Mouse (Mus musculus) forebrain, embryonic 10.5 days (tissue): ENCODE data around the gene 4931429L15Rik. TPM values are rescaled to one million over a fixed set of nuclear protein-coding genes. Genes with fewer than 3 reads are reported as not detected.

ENCODE experiments used
- DNase-seq: peaks from one replicate; pipeline ENCODE4 v3.0.0-alpha.2; 2017; ENCODE audit warnings: low spot score; ENCODE audit errors: extremely low spot score
- H3K27ac ChIP-seq: fragments of 300-500 bp; sonication (generic); 2 replicates; pipeline ENCODE4 v1.5.1; 2016; ENCODE audit warnings: mild to moderate bottlenecking
- H3K27me3 ChIP-seq: fragments of 300-500 bp; sonication (generic); 2 replicates; pipeline ENCODE4 v1.6.1; 2016; ENCODE audit warnings: mild to moderate bottlenecking; ENCODE audit not compliant: poor library complexity, severe bottlenecking
- H3K36me3 ChIP-seq: fragments of 300-500 bp; sonication (generic); replicated peaks from 2 replicates; pipeline ENCODE4 v1.6.1; 2016; ENCODE audit warnings: mild to moderate bottlenecking, moderate library complexity
- H3K4me1 ChIP-seq: fragments of 300-500 bp; sonication (generic); 2 replicates; pipeline ENCODE4 v1.6.1; 2016
- H3K4me3 ChIP-seq: fragments of 300-500 bp; sonication (generic); 2 replicates; pipeline ENCODE4 v1.5.1; 2016; ENCODE audit warnings: mild to moderate bottlenecking, moderate library complexity
- H3K9me3 ChIP-seq: fragments of 300-500 bp; sonication (generic); 2 replicates; pipeline ENCODE4 v1.6.1; 2016; ENCODE audit warnings: mild to moderate bottlenecking, moderate library complexity
- WGBS: fragments of 180-500 bp; shearing (Covaris S2); methylation state at CpG from one replicate; pipeline ENCODE4 v1.1.7; 2016; 5-methylcytosine and 5-hydroxymethylcytosine counted together
- polyA plus RNA-seq: library from polyadenylated mRNA; unstranded; fragments of >200 nt; fragmentation: Nextera tagmentation; extraction: Ambion mirVana; gene quantifications from 2 replicates; pipeline ENCODE4 v1.2.1, GENCODE M21; 2016

4931429L15Rik gene
- polyA plus RNA-seq, 1 experiment from 2014 or later = not detected

GRCm38 (mm10) chr9:46272070-46272469 lies 47.7 kb downstream of the 4931429L15Rik start:
- no peak for DNase-seq
- H3K27ac ChIP-seq = no peak overlapping the region
- H3K4me3 ChIP-seq = peak overlapping the region; percentile 94
- H3K36me3 ChIP-seq = peaks cover 29% of the 10 kb centered on the region
- no peaks in the 10 kb centered on the region for H3K9me3 ChIP-seq
- peaks cover 31% of the 10 kb centered on the region for H3K4me1 ChIP-seq
- H3K27me3 ChIP-seq = peaks cover 39% of the 10 kb centered on the region
- 86% methylated on average over 9 of the region's 9 CpGs for WGBS

GRCm38 (mm10) chr9:46270782-46271181 lies 49.0 kb downstream of the 4931429L15Rik start:
- Histone ChIP-seq H3K9me3 (no peaks in the 10 kb centered on the region), H3K27ac (no peak overlapping the region), H3K4me3 (no peak overlapping the region), H3K4me1 (peaks cover 31% of the 10 kb centered on the region), H3K36me3 (peaks cover 16% of the 10 kb centered on the region), H3K27me3 (peaks cover 39% of the 10 kb centered on the region)
- no peak for DNase-seq
- WGBS = 96% methylated on average over 4 of the region's 4 CpGs

- 92% methylated on average over 5 of the region's 5 CpGs for WGBS
- Histone ChIP-seq H3K4me3 (no peak overlapping the region), H3K27ac (no peak overlapping the region), H3K36me3 (no peaks in the 10 kb centered on the region), H3K9me3 (no peaks in the 10 kb centered on the region), H3K4me1 (peaks cover 28% of the 10 kb centered on the region), H3K27me3 (peaks cover 39% of the 10 kb centered on the region)
- no peak for DNase-seq
Measured at GRCm38 (mm10) chr9:46269125-46269524, 50.7 kb downstream of the 4931429L15Rik start.

- DNase-seq = no peak
- no peaks in the 10 kb centered on the region for H3K9me3 ChIP-seq
- 66% methylated on average over 7 of the region's 7 CpGs for WGBS
- H3K27me3 ChIP-seq = peaks cover 39% of the 10 kb centered on the region
- peaks cover 21% of the 10 kb centered on the region for H3K4me1 ChIP-seq
- no peaks in the 10 kb centered on the region for H3K36me3 ChIP-seq
- no peak within 1 kb of the TSS for H3K4me3 ChIP-seq
- no peak within 1 kb of the TSS for H3K27ac ChIP-seq
Measured at GRCm38 (mm10) chr9:46268343-46268873, 51.4 kb downstream of the 4931429L15Rik start, which contains the start of gene Apoa5. Apoa5 (plus strand) TSS chr9:46268633.

GRCm38 (mm10) chr9:46261131-46261530 lies 58.7 kb downstream of the 4931429L15Rik start:
- 91% methylated on average over 7 of the region's 7 CpGs for WGBS
- Histone ChIP-seq H3K4me1 (0 out of 2 replicates have a peak, but pooled peaks cover 5% of the 10 kb centered on the region), H3K4me3 (no peak overlapping the region), H3K27ac (no peak overlapping the region), H3K9me3 (no peaks in the 10 kb centered on the region), H3K27me3 (no peaks in the 10 kb centered on the region), H3K36me3 (no peaks in the 10 kb centered on the region)
- DNase-seq = no peak

- Histone ChIP-seq H3K4me3 (no peak overlapping the region), H3K36me3 (no peaks in the 10 kb centered on the region), H3K4me1 (0 out of 2 replicates have a peak, but pooled peaks cover 5% of the 10 kb centered on the region), H3K27me3 (no peaks in the 10 kb centered on the region), H3K9me3 (no peaks in the 10 kb centered on the region), H3K27ac (no peak overlapping the region)
- WGBS = 91% methylated on average over 6 of the region's 6 CpGs
- no peak for DNase-seq
Measured at GRCm38 (mm10) chr9:46259111-46259510, 60.7 kb downstream of the 4931429L15Rik start.

- 0 out of 2 replicates have a peak overlapping the region, but pooled peaks have one; percentile 30 for H3K27ac ChIP-seq
- H3K4me1 ChIP-seq = 0 out of 2 replicates have a peak, but pooled peaks cover 5% of the 10 kb centered on the region
- WGBS = 93% methylated on average over 3 of the region's 3 CpGs
- no peaks in the 10 kb centered on the region for H3K27me3 ChIP-seq
- no peak overlapping the region for H3K4me3 ChIP-seq
- DNase-seq = no peak
- no peaks in the 10 kb centered on the region for H3K36me3 ChIP-seq
- no peaks in the 10 kb centered on the region for H3K9me3 ChIP-seq
Measured at GRCm38 (mm10) chr9:46257546-46257945, 62.2 kb downstream of the 4931429L15Rik start.

GRCm38 (mm10) chr9:46256658-46257385 lies 63.0 kb downstream of the 4931429L15Rik start:
- Histone ChIP-seq H3K27me3 (no peaks in the 10 kb centered on the region), H3K36me3 (no peaks in the 10 kb centered on the region), H3K9me3 (no peaks in the 10 kb centered on the region), H3K4me3 (no peak overlapping the region), H3K27ac (no peak overlapping the region), H3K4me1 (0 out of 2 replicates have a peak, but pooled peaks cover 5% of the 10 kb centered on the region)
- no peak for DNase-seq
- 91% methylated on average over 10 of the region's 10 CpGs for WGBS

- DNase-seq = no peak
Measured at GRCm38 (mm10) chr9:46256177-46256576, 63.6 kb downstream of the 4931429L15Rik start.

More at GRCm38 (mm10) chr9:46256177-46256576, 63.6 kb downstream of the 4931429L15Rik start:
- Histone ChIP-seq H3K36me3 (no peaks in the 10 kb centered on the region), H3K4me3 (no peak overlapping the region), H3K9me3 (no peaks in the 10 kb centered on the region), H3K27me3 (no peaks in the 10 kb centered on the region), H3K27ac (no peak overlapping the region), H3K4me1 (0 out of 2 replicates have a peak, but pooled peaks cover 5% of the 10 kb centered on the region)
- 89% methylated on average over 7 of the region's 7 CpGs for WGBS

Other genes with a start within 250 kb of the 4931429L15Rik start
- 0.95 and 1.1 TPM in 2 replicates for gene Apoa1, start 91.4 kb downstream of the 4931429L15Rik start, polyA plus RNA-seq
- not detected in 2 replicates for gene Apoc3, start 84.3 kb downstream of the 4931429L15Rik start, polyA plus RNA-seq
- gene Apoa4, start 79.3 kb downstream of the 4931429L15Rik start, polyA plus RNA-seq = not detected in 2 replicates
- not detected in 2 replicates for gene Apoa5, start 51.4 kb downstream of the 4931429L15Rik start, polyA plus RNA-seq
- 70.9 and 76.7 TPM in 2 replicates for gene Zpr1, start 46.9 kb downstream of the 4931429L15Rik start, polyA plus RNA-seq
- 32.3 and 33.0 TPM in 2 replicates for gene Bud13, start 37.0 kb downstream of the 4931429L15Rik start, polyA plus RNA-seq